Mouse (Mus musculus): ENCODE measurements around the gene 1700017B05Rik. TPM values are rescaled to one million over a fixed set of nuclear protein-coding genes. Genes with fewer than 3 reads are reported as not detected.

The 1700017B05Rik gene
- polyA plus RNA-seq, 1 experiment from 2014 or later, result 4.4 TPM

DNA sequence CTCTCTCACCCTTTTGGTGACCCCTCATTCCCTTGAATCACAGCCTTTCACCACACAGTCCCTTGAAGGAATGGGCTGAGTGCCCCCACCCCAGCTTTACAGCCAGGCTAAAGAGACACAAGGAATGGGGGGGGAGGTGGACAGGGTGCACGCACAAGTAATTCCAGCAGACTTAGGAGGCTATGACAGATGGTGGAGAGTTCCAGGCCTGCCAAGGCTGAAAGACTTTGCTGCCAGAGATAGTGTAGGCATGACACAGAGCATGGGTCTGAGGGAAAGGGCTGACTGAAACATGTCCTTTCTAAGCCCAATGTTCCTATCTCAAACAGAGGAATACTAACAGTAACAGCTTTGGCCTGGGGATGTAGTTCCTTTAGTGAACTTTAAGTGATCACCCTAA lies 8.7 kb upstream of the 1700017B05Rik start:
- no peak for ATAC-seq (ENCODE audit: low read depth)
- Histone ChIP-seq H3K9me3 (no peaks in the 10 kb centered on the region), H3K4me2 (no peak overlapping the region), H3K36me3 (no peaks in the 10 kb centered on the region), H3K9ac (no peak overlapping the region), H3K4me3 (no peak overlapping the region), H3K27me3 (0 out of 2 replicates have a peak, but pooled peaks cover 9% of the 10 kb centered on the region), H3K27ac (replicated peaks) (no peak overlapping the region), H3K4me1 (replicated peaks) (peaks cover 35% of the 10 kb centered on the region)
- 17% methylated on average over 1 of the region's 1 CpGs for WGBS

GRCm38 (mm10) chr9:57270399-57270798 lies 8.0 kb upstream of the 1700017B05Rik start:
- no peak overlapping the region for H3K27ac ChIP-seq (replicated peaks)
- 20% methylated on average over 8 of the region's 8 CpGs for WGBS
- ATAC-seq (ENCODE audit: low read depth), result no peak

GRCm38 (mm10) chr9:57269384-57269783 lies 7.0 kb upstream of the 1700017B05Rik start:
- Histone ChIP-seq H3K4me1 (replicated peaks) (peaks cover 35% of the 10 kb centered on the region), H3K9me3 (no peaks in the 10 kb centered on the region), H3K27ac (replicated peaks) (no peak overlapping the region), H3K36me3 (no peaks in the 10 kb centered on the region), H3K4me2 (no peak overlapping the region), H3K4me3 (no peak overlapping the region), H3K9ac (no peak overlapping the region), H3K27me3 (peaks cover 14% of the 10 kb centered on the region; the same call in 1 of the 2 replicates)
- ATAC-seq (ENCODE audit: low read depth), result no peak
- 47% methylated on average over 1 of the region's 1 CpGs for WGBS

More at GRCm38 (mm10) chr9:57270399-57270798, 8.0 kb upstream of the 1700017B05Rik start:
- no peak overlapping the region for H3K9ac ChIP-seq
- H3K36me3 ChIP-seq, result no peaks in the 10 kb centered on the region
- H3K9me3 ChIP-seq, result no peaks in the 10 kb centered on the region
- peaks cover 35% of the 10 kb centered on the region for H3K4me1 ChIP-seq (replicated peaks)
- H3K4me2 ChIP-seq, result no peak overlapping the region
- 0 out of 2 replicates have a peak, but pooled peaks cover 9% of the 10 kb centered on the region for H3K27me3 ChIP-seq
- H3K4me3 ChIP-seq, result no peak overlapping the region

- ATAC-seq (ENCODE audit: low read depth), result no peak
- Histone ChIP-seq H3K4me2 (no peak overlapping the region), H3K4me3 (no peak overlapping the region), H3K4me1 (replicated peaks) (peaks cover 35% of the 10 kb centered on the region), H3K27ac (replicated peaks) (no peak overlapping the region), H3K36me3 (no peaks in the 10 kb centered on the region), H3K9me3 (no peaks in the 10 kb centered on the region), H3K9ac (no peak overlapping the region), H3K27me3 (peaks cover 20% of the 10 kb centered on the region; the same call in 1 of the 2 replicates)
- WGBS, result 7% methylated on average over 3 of the region's 3 CpGs
Measured at GRCm38 (mm10) chr9:57268575-57268974, 6.2 kb upstream of the 1700017B05Rik start.

DNA sequence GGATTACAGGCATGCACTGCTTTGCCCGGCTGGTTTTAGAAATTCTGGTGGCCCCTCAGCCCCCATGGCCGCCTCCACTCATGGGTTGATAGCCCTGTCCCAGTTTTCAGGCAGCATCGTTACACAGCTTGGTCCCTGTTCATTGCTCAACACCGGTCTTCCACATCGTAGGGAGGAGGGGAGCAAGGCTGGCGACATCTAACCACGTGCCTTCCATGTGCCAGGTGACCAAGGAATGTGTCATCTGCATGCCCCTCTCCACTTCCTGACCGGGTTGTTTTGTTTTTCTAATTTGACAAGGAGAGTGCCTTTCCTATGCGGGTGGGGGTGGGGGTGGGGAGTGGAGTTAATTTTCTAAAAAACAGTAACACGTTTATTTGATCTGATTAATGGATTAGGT lies 5.7 kb upstream of the 1700017B05Rik start:
- Histone ChIP-seq H3K27me3 (peaks cover 25% of the 10 kb centered on the region; the same call in 1 of the 2 replicates), H3K36me3 (no peaks in the 10 kb centered on the region), H3K27ac (replicated peaks) (no peak overlapping the region), H3K9ac (no peak overlapping the region), H3K9me3 (no peaks in the 10 kb centered on the region), H3K4me3 (no peak overlapping the region), H3K4me2 (no peak overlapping the region), H3K4me1 (replicated peaks) (peaks cover 35% of the 10 kb centered on the region)
- no peak for ATAC-seq (ENCODE audit: low read depth)
- 21% methylated on average over 10 of the region's 10 CpGs for whole genome bisulfite sequencing

DNA sequence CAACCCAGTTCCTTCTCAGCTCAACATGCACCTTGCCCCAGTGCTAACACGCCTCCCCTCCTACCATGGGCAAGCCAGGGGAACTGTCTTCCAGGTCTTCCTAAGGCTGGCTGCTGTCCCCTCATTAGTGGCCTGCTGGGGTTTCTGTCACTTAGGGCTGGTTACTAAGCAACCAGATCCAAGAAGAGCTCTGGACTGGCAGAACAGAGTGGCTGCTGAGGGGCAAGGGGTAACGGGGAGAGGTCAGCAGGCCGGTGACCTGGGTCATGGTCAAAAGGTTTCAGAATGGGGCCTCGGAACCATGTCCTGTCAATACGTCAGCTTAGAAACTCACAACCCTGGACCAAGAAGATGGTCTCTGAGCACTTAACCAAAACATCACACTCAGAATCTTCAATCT lies 5.0 kb upstream of the 1700017B05Rik start:
- WGBS, result 18% methylated on average over 5 of the region's 5 CpGs
- H3K27ac ChIP-seq (replicated peaks), result no peak overlapping the region
- ATAC-seq (ENCODE audit: low read depth), result no peak
- no peak overlapping the region for H3K4me3 ChIP-seq
- H3K36me3 ChIP-seq, result no peaks in the 10 kb centered on the region
- peaks cover 36% of the 10 kb centered on the region for H3K4me1 ChIP-seq (replicated peaks)
- H3K4me2 ChIP-seq, result no peak overlapping the region
- no peaks in the 10 kb centered on the region for H3K9me3 ChIP-seq
- H3K27me3 ChIP-seq, result peaks cover 27% of the 10 kb centered on the region; the same call in 1 of the 2 replicates
- H3K9ac ChIP-seq, result no peak overlapping the region

GRCm38 (mm10) chr9:57265125-57265524 lies 2.7 kb upstream of the 1700017B05Rik start:
- H3K9ac ChIP-seq, result no peak overlapping the region
- ATAC-seq (ENCODE audit: low read depth), result no peak
- H3K36me3 ChIP-seq, result no peaks in the 10 kb centered on the region
- no peak overlapping the region for H3K4me2 ChIP-seq
- H3K4me3 ChIP-seq, result no peak overlapping the region
- H3K27me3 ChIP-seq, result peaks cover 39% of the 10 kb centered on the region
- H3K9me3 ChIP-seq, result no peaks in the 10 kb centered on the region
- 36% methylated on average over 5 of the region's 5 CpGs for WGBS
- no peak overlapping the region for H3K27ac ChIP-seq (replicated peaks)
- H3K4me1 ChIP-seq (replicated peaks), result peaks cover 45% of the 10 kb centered on the region

DNA sequence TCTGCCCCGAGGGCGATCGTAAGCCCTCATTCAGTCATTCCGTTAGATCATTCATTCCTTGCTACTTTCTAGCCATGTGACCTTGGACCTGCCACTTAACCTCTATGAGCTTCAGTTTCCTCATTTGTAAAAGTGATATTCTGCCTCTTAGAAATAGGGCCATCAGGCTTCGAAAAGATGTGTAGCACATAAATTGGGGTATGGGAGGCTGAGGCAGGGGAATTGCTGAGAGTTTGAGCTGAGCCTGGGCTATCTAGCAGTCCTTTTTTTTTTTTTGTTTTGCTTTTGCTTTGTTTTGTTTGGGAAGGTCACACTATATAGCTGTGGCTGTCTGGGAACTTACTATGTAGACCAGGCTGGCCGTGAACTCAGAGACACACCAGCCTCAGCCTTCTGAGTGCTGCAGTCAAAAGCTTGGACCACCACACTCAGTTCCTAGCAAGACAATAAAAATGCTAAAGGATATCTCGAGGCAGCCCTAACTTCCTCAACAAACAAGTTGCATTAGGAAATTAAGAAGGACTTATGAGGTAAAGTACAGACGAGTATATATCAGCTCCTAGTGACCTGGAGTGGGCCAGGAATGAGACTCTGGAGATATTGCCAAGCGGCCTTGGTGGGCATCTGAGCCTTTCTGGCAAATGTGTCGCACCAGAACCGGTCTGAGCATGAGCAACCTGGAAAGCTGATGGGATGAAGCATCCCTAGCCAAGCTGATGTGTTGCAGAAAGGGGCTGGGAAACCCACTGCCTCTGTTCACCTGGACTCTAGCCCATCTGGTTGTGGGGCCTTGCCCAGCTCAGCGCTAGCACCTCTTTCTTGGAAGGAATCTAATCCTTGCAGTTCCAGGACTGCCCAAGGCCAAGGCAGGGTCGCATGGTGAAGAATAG lies 628 bp upstream of the 1700017B05Rik start:
- Histone ChIP-seq H3K27ac (replicated peaks) (no peak overlapping the region), H3K4me3 (peak overlapping the region; percentile 65), H3K9me3 (no peaks in the 10 kb centered on the region), H3K36me3 (no peaks in the 10 kb centered on the region), H3K4me1 (replicated peaks) (peaks cover 28% of the 10 kb centered on the region), H3K27me3 (peaks cover 30% of the 10 kb centered on the region), H3K9ac (peak overlapping the region; percentile 79), H3K4me2 (peak overlapping the region; percentile 94)
- no peak for ATAC-seq (ENCODE audit: low read depth)
- WGBS, result 49% methylated on average over 13 of the region's 13 CpGs

DNA sequence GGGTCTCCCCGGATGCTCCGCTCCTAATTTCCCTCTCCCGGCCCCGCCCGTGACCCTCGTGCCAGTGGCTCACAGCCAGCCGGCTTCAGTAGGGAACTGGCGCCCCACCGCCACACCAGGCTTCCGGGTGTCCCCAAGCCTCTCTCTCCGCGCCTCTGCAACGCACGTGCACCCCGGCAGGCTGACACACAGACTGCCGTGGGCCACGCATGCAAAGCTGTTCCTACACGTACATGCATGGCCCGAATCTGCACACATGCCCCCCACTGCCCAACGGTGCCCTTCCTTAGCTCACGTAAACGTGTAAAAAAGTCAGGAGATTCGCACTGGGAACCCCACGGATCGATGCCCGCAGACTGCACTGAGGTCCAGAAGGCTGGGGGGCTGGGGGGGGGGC lies 898 bp downstream of the 1700017B05Rik start:
- Histone ChIP-seq H3K4me2 (peak overlapping the region; percentile 94), H3K27ac (replicated peaks) (no peak overlapping the region), H3K9ac (peak overlapping the region; percentile 79), H3K36me3 (peaks cover 4% of the 10 kb centered on the region; the same call in 1 of the 2 replicates), H3K4me3 (peak overlapping the region; percentile 65), H3K9me3 (no peaks in the 10 kb centered on the region), H3K27me3 (peaks cover 30% of the 10 kb centered on the region), H3K4me1 (replicated peaks) (peaks cover 20% of the 10 kb centered on the region)
- WGBS, result 1% methylated on average over 26 of the region's 26 CpGs
- ATAC-seq (ENCODE audit: low read depth), result peak; percentile 44; the same call in 1 of the 2 replicates

- Histone ChIP-seq H3K4me1 (replicated peaks) (peaks cover 20% of the 10 kb centered on the region), H3K27me3 (peaks cover 30% of the 10 kb centered on the region), H3K27ac (replicated peaks) (no peak overlapping the region), H3K4me3 (peak overlapping the region; percentile 65), H3K4me2 (peak overlapping the region; percentile 94), H3K9ac (peak overlapping the region; percentile 79; the same call in 1 of the 2 replicates), H3K9me3 (no peaks in the 10 kb centered on the region), H3K36me3 (peaks cover 10% of the 10 kb centered on the region; the same call in 1 of the 2 replicates)
- 28% methylated on average over 12 of the region's 12 CpGs for WGBS
- ATAC-seq (ENCODE audit: low read depth), result no peak
Measured at GRCm38 (mm10) chr9:57260940-57261339, 1.5 kb downstream of the 1700017B05Rik start.

GRCm38 (mm10) chr9:57259736-57260135 lies 2.7 kb downstream of the 1700017B05Rik start:
- WGBS, result 12% methylated on average over 3 of the region's 3 CpGs
- no peak overlapping the region for H3K9ac ChIP-seq

GRCm38 (mm10) chr9:57257627-57258026 lies 4.8 kb downstream of the 1700017B05Rik start:
- Histone ChIP-seq H3K4me2 (no peak overlapping the region), H3K27ac (replicated peaks) (no peak overlapping the region), H3K27me3 (peaks cover 12% of the 10 kb centered on the region), H3K9me3 (no peaks in the 10 kb centered on the region), H3K9ac (no peak overlapping the region), H3K4me1 (replicated peaks) (peaks cover 18% of the 10 kb centered on the region), H3K4me3 (no peak overlapping the region), H3K36me3 (peaks cover 18% of the 10 kb centered on the region)
- WGBS, result 96% methylated on average over 9 of the region's 9 CpGs
- ATAC-seq (ENCODE audit: low read depth), result no peak

More at GRCm38 (mm10) chr9:57259736-57260135, 2.7 kb downstream of the 1700017B05Rik start:
- Histone ChIP-seq H3K27me3 (peaks cover 28% of the 10 kb centered on the region), H3K4me1 (replicated peaks) (peaks cover 20% of the 10 kb centered on the region), H3K4me2 (no peak overlapping the region), H3K9me3 (no peaks in the 10 kb centered on the region), H3K36me3 (peaks cover 12% of the 10 kb centered on the region; the same call in 1 of the 2 replicates), H3K4me3 (no peak overlapping the region), H3K27ac (replicated peaks) (no peak overlapping the region)
- ATAC-seq (ENCODE audit: low read depth), result no peak

Measured in neural tube, embryonic 13.5 days (tissue).